In genomic region chr16:34163086-34163485, GRCm38 (mm10) we compare ENCODE assay signal across 22 mouse cellular contexts.
DNase-seq lines count a peak whose midpoint lies in the region; ATAC-seq and TF ChIP-seq lines count a peak whose summit lies in the region.
"Had no signal": no experiment of that assay in that cellular context is flagged by ENCODE, and none has a peak within 500 bp of the region (broad histone marks: within the 10 kb centered on the region; RNA-seq: fewer than 3 reads in every experiment).

No protein-coding gene starts in this region.

- no peak for DNase-seq in hindbrain, postnatal 0 days (ENCODE audit: low spot score)
- peak; percentile 58 for DNase-seq in 3T3-L1 (ENCODE audit: low read depth, low spot score)
- peak; percentile 89 for DNase-seq in adrenal gland, adult 2 months
- DNase-seq in brain, embryonic 14.5 days (ENCODE audit: low read depth): peak; percentile 29
- DNase-seq in lung, postnatal 0 days (ENCODE audit: low spot score): no peak
- no peak for DNase-seq in lung, postnatal 10 days
- DNase-seq: B cell, adult 2 months; gastrocnemius, adult 2 months; heart, adult 2 months; heart, postnatal 36 days; kidney, adult 11 months; kidney, postnatal 10 days; liver; lung, postnatal 36 days; thymus, adult 18-20 months; thymus, postnatal 4 days had no signal

- 0 out of 2 replicates have a peak, but pooled peaks cover 3% of the 10 kb centered on the region for H3K4me1 ChIP-seq in hindbrain, postnatal 0 days (ENCODE audit: insufficient read depth, low read length)
- H3K4me1 ChIP-seq in hindbrain, embryonic 13.5 days (replicated peaks): 0 out of 2 replicates have a peak, but pooled peaks cover 5% of the 10 kb centered on the region
- H3K4me1 ChIP-seq in lung, postnatal 0 days (ENCODE audit: insufficient read depth, low read depth, low read length): no peaks in the 10 kb centered on the region

- no peaks in the 10 kb centered on the region for H3K36me3 ChIP-seq in hindbrain, postnatal 0 days (ENCODE audit: insufficient read depth, low read length)
- peaks cover 32% of the 10 kb centered on the region for H3K36me3 ChIP-seq in hindbrain, embryonic 13.5 days
- H3K36me3 ChIP-seq in lung, postnatal 0 days (ENCODE audit: insufficient read depth, low read length): no peaks in the 10 kb centered on the region

- no peak overlapping the region for H3K4me2 ChIP-seq in hindbrain, postnatal 0 days (ENCODE audit: low read depth, low read length)
- H3K4me2 ChIP-seq in hindbrain, embryonic 13.5 days: no peak overlapping the region
- H3K4me2 ChIP-seq in lung, postnatal 0 days (replicated peaks; ENCODE audit: low read depth, low read length): no peak overlapping the region
- H3K4me2 ChIP-seq: embryonic facial prominence, embryonic 15.5 days had no signal

- WGBS in hindbrain, postnatal 0 days: 43% methylated on average over 9 of the region's 9 CpGs
- WGBS in hindbrain, embryonic 13.5 days: 71% methylated on average over 9 of the region's 9 CpGs
- WGBS in lung, postnatal 0 days: 63% methylated on average over 9 of the region's 9 CpGs

- 0 out of 2 replicates have a peak, but pooled peaks have one; percentile 5 for ATAC-seq in hindbrain, postnatal 0 days
- ATAC-seq in hindbrain, embryonic 13.5 days (ENCODE audit: low FRiP score): no peak
- no peak for ATAC-seq in lung, postnatal 0 days
- no peak for ATAC-seq in inflammation-experienced regulatory T-cells, adult 6 months
- ATAC-seq: forebrain, embryonic 16.5 days; hindbrain, embryonic 16.5 days; midbrain, embryonic 16.5 days had no signal

- TF ChIP-seq POLR2A in brain, embryonic 14.5 days (IDR thresholded peaks at IDR 0.05; ENCODE audit: borderline replicate concordance, extremely low read depth, insufficient read depth, insufficient read length, poor library complexity, severe bottlenecking): no peak

- no peaks in the 10 kb centered on the region for H3K27me3 ChIP-seq in hindbrain, postnatal 0 days (ENCODE audit: insufficient read depth, low read length)
- H3K27me3 ChIP-seq in hindbrain, embryonic 13.5 days: no peaks in the 10 kb centered on the region
- H3K27me3 ChIP-seq in lung, postnatal 0 days (replicated peaks; ENCODE audit: insufficient read depth, low read length): no peaks in the 10 kb centered on the region
- H3K27me3 ChIP-seq: embryonic facial prominence, embryonic 15.5 days had no signal

- no peak overlapping the region for H3K9ac ChIP-seq in hindbrain, postnatal 0 days (replicated peaks; ENCODE audit: low read length)
- no peak overlapping the region for H3K9ac ChIP-seq in hindbrain, embryonic 13.5 days
- no peak overlapping the region for H3K9ac ChIP-seq in lung, postnatal 0 days (replicated peaks; ENCODE audit: low read depth)
- H3K9ac ChIP-seq: embryonic facial prominence, embryonic 15.5 days had no signal

- TF ChIP-seq EP300 in lung, postnatal 0 days (IDR thresholded peaks at IDR 0.05): no peak

- H3K9me3 ChIP-seq in hindbrain, postnatal 0 days (ENCODE audit: low read length): no peaks in the 10 kb centered on the region
- H3K9me3 ChIP-seq in hindbrain, embryonic 13.5 days: no peaks in the 10 kb centered on the region
- H3K9me3 ChIP-seq in lung, postnatal 0 days (ENCODE audit: low read length): no peaks in the 10 kb centered on the region
- H3K9me3 ChIP-seq: embryonic facial prominence, embryonic 15.5 days had no signal

- TF ChIP-seq CTCF in hindbrain, postnatal 0 days (IDR thresholded peaks at IDR 0.05; ENCODE audit: low read depth): no peak
- no peak for TF ChIP-seq CTCF in brain, embryonic 14.5 days (IDR thresholded peaks at IDR 0.05; ENCODE audit: borderline replicate concordance, extremely low read depth, insufficient read depth, insufficient read length)
- TF ChIP-seq CTCF in lung, postnatal 0 days (IDR thresholded peaks at IDR 0.05): no peak

- H3K4me3 ChIP-seq in hindbrain, postnatal 0 days (ENCODE audit: low read length): no peak overlapping the region
- H3K4me3 ChIP-seq in hindbrain, embryonic 13.5 days: no peak overlapping the region
- H3K4me3 ChIP-seq in lung, postnatal 0 days (ENCODE audit: low read depth, low read length): no peak overlapping the region
- H3K4me3 ChIP-seq: embryonic facial prominence, embryonic 15.5 days; gastrocnemius, adult 2 months; heart, adult 2 months had no signal

- H3K27ac ChIP-seq in hindbrain, postnatal 0 days: no peak overlapping the region
- no peak overlapping the region for H3K27ac ChIP-seq in hindbrain, embryonic 13.5 days
- H3K27ac ChIP-seq in lung, postnatal 0 days (ENCODE audit: low read length): no peak overlapping the region
- H3K27ac ChIP-seq: embryonic facial prominence, embryonic 15.5 days; gastrocnemius, adult 2 months; heart, adult 2 months had no signal

Comparison
In these comparisons a context has a peak if more than half of its experiments do, and no peak if none do; other contexts are left out.
1. DNase-seq: peak in 3T3-L1 (single experiment), adrenal gland, adult 2 months (single experiment) and brain, embryonic 14.5 days (single experiment); none in hindbrain, postnatal 0 days (single experiment), lung, postnatal 0 days (single experiment) and lung, postnatal 10 days (single experiment).